Mouse (Mus musculus) naive thymus-derived CD4-positive, alpha-beta T cell, adult 2 months (primary cell): ENCODE measurements around the gene D330020A13Rik.
"Not testable (repeated sequence)": the region's sequence is repeated elsewhere in the genome, so short reads cannot be mapped to it uniquely, and the experiment has no call there.

ENCODE experiments used
- DNase-seq: peaks from one replicate; pipeline ENCODE4 v3.0.0-alpha.2; 2011; ENCODE audit warnings: low read depth

Gene D330020A13Rik

GRCm38 (mm10) chr6:120296589-120296988, 2.4 kb downstream of the D330020A13Rik start:
- not testable (repeated sequence) for DNase-seq

GRCm38 (mm10) chr6:120301137-120301536, 7.0 kb downstream of the D330020A13Rik start:
- DNase-seq, result peak; percentile 70

GRCm38 (mm10) chr6:120302755-120303316, 8.7 kb downstream of the D330020A13Rik start:
- DNase-seq, result no peak

- DNase-seq, result no peak
Measured at GRCm38 (mm10) chr6:120306859-120307594, 12.9 kb downstream of the D330020A13Rik start.

- DNase-seq, result no peak
Measured at GRCm38 (mm10) chr6:120309338-120309737, 15.2 kb downstream of the D330020A13Rik start.

- DNase-seq, result no peak
Measured at GRCm38 (mm10) chr6:120309787-120310186, 15.6 kb downstream of the D330020A13Rik start.

- no peak for DNase-seq
Measured at GRCm38 (mm10) chr6:120312443-120312842, 18.3 kb downstream of the D330020A13Rik start.

GRCm38 (mm10) chr6:120318303-120318940, 24.3 kb downstream of the D330020A13Rik start:
- no peak for DNase-seq

GRCm38 (mm10) chr6:120319129-120319528, 25.0 kb downstream of the D330020A13Rik start:
- no peak for DNase-seq

- DNase-seq, result no peak
Measured at GRCm38 (mm10) chr6:120320369-120320768, 26.2 kb downstream of the D330020A13Rik start.

GRCm38 (mm10) chr6:120324295-120324927, 30.2 kb downstream of the D330020A13Rik start:
- DNase-seq, result peak; percentile 87

- DNase-seq, result no peak
Measured at GRCm38 (mm10) chr6:120332351-120332750, 38.2 kb downstream of the D330020A13Rik start.

- DNase-seq, result no peak
Measured at GRCm38 (mm10) chr6:120343992-120344391, 49.8 kb downstream of the D330020A13Rik start.
